Mouse (Mus musculus): ENCODE results near the gene Trim3. TPM values are rescaled to one million over a fixed set of nuclear protein-coding genes. Genes with fewer than 3 reads are reported as not detected.

Trim3 gene
- 64.4 and 74.5 TPM in 2 replicates for polyA plus RNA-seq (2016; fragmentation: Nextera tagmentation; extraction: Ambion mirVana)

GRCm38 (mm10) chr7:105633127-105633800 is at the start of gene Trim3:
Trim3 (minus strand) TSS chr7:105633571.
- Histone ChIP-seq H3K4me2 (replicated peaks) (peak within 1 kb of the TSS; percentile 77), H3K9me3 (no peaks in the 10 kb centered on the region), H3K27ac (peak within 1 kb of the TSS; percentile 64), H3K27me3 (replicated peaks) (no peaks in the 10 kb centered on the region), H3K4me1 (peaks cover 36% of the 10 kb centered on the region), H3K36me3 (peaks cover 24% of the 10 kb centered on the region), H3K9ac (peak within 1 kb of the TSS; percentile 86), H3K4me3 (peak within 1 kb of the TSS; percentile 77)
- ATAC-seq (ENCODE audit: low FRiP score, low read depth), result peak; percentile 86
- under 1% methylated on average over 58 of the region's 71 CpGs for WGBS

- 0 out of 2 replicates have a peak within 1 kb of the TSS, but pooled peaks have one; percentile 18 for H3K9ac ChIP-seq
- H3K4me1 ChIP-seq, result peaks cover 10% of the 10 kb centered on the region
- no peaks in the 10 kb centered on the region for H3K9me3 ChIP-seq
- 4% methylated on average over 17 of the region's 17 CpGs for WGBS
- no peak within 1 kb of the TSS for H3K27ac ChIP-seq
- H3K4me3 ChIP-seq, result peak within 1 kb of the TSS; percentile 28
- no peaks in the 10 kb centered on the region for H3K36me3 ChIP-seq
- H3K4me2 ChIP-seq (replicated peaks), result peak within 1 kb of the TSS; percentile 72
- ATAC-seq (ENCODE audit: low FRiP score, low read depth), result peak; percentile 95
- H3K27me3 ChIP-seq (replicated peaks), result no peaks in the 10 kb centered on the region
These were observed 17.5 kb upstream of the Trim3 start, which contains the start of gene Dnhd1 for GRCm38 (mm10) chr7:105650639-105651435. Dnhd1 (plus strand) TSS chr7:105650827.

GRCm38 (mm10) chr7:105641936-105642335 is 8.6 kb upstream of the Trim3 start:
- no peak for ATAC-seq (ENCODE audit: low FRiP score, low read depth)
- WGBS, result 49% methylated on average over 3 of the region's 3 CpGs
- H3K9me3 ChIP-seq, result no peaks in the 10 kb centered on the region
- no peak overlapping the region for H3K4me3 ChIP-seq
- no peak overlapping the region for H3K27ac ChIP-seq
- no peaks in the 10 kb centered on the region for H3K27me3 ChIP-seq (replicated peaks)
- peaks cover 20% of the 10 kb centered on the region for H3K36me3 ChIP-seq
- H3K4me2 ChIP-seq (replicated peaks), result peak overlapping the region; percentile 77
- H3K9ac ChIP-seq, result no peak overlapping the region
- peaks cover 22% of the 10 kb centered on the region for H3K4me1 ChIP-seq

- WGBS, result under 1% methylated on average over 18 of the region's 18 CpGs
- Histone ChIP-seq H3K4me3 (peak overlapping the region; percentile 61), H3K4me1 (peaks cover 22% of the 10 kb centered on the region), H3K9ac (peak overlapping the region; percentile 72), H3K27me3 (replicated peaks) (no peaks in the 10 kb centered on the region), H3K4me2 (replicated peaks) (peak overlapping the region; percentile 77), H3K9me3 (no peaks in the 10 kb centered on the region), H3K27ac (peak overlapping the region; percentile 17; the same call in 1 of the 2 replicates), H3K36me3 (peaks cover 30% of the 10 kb centered on the region)
- no peak for ATAC-seq (ENCODE audit: low FRiP score, low read depth)
These were observed 7.5 kb upstream of the Trim3 start for GRCm38 (mm10) chr7:105640894-105641255.

GRCm38 (mm10) chr7:105640233-105640893 is 7.0 kb upstream of the Trim3 start, which contains the start of the genes Arfip2 and Gm45799:
Arfip2 (minus strand) TSS chr7:105640416.
Gm45799 (plus strand) TSS chr7:105640552.
- peak; percentile 97 for ATAC-seq (ENCODE audit: low FRiP score, low read depth)
- no peaks in the 10 kb centered on the region for H3K27me3 ChIP-seq (replicated peaks)
- peaks cover 22% of the 10 kb centered on the region for H3K4me1 ChIP-seq
- peak within 1 kb of the TSS; percentile 72 for H3K9ac ChIP-seq
- peak within 1 kb of the TSS; percentile 61 for H3K4me3 ChIP-seq
- H3K36me3 ChIP-seq, result peaks cover 33% of the 10 kb centered on the region
- H3K27ac ChIP-seq, result peak within 1 kb of the TSS; percentile 17; the same call in 1 of the 2 replicates
- no peaks in the 10 kb centered on the region for H3K9me3 ChIP-seq
- whole genome bisulfite sequencing, result under 1% methylated on average over 45 of the region's 45 CpGs
- peak within 1 kb of the TSS; percentile 77 for H3K4me2 ChIP-seq (replicated peaks)

- Histone ChIP-seq H3K36me3 (peaks cover 33% of the 10 kb centered on the region), H3K4me2 (replicated peaks) (peak within 1 kb of the TSS; percentile 77), H3K9ac (peak within 1 kb of the TSS; percentile 72), H3K4me3 (peak within 1 kb of the TSS; percentile 61), H3K4me1 (peaks cover 24% of the 10 kb centered on the region), H3K27ac (peak within 1 kb of the TSS; percentile 17; the same call in 1 of the 2 replicates), H3K9me3 (no peaks in the 10 kb centered on the region), H3K27me3 (replicated peaks) (no peaks in the 10 kb centered on the region)
- no peak for ATAC-seq (ENCODE audit: low FRiP score, low read depth)
- 0% methylated on average over 2 of the region's 2 CpGs for WGBS
These were observed 6.4 kb upstream of the Trim3 start, which contains the start of gene Timm10b for GRCm38 (mm10) chr7:105639756-105640155. Timm10b (plus strand) TSS chr7:105640056.

- no peaks in the 10 kb centered on the region for H3K9me3 ChIP-seq
- ATAC-seq (ENCODE audit: low FRiP score, low read depth), result no peak
- peaks cover 33% of the 10 kb centered on the region for H3K36me3 ChIP-seq
- 79% methylated on average over 9 of the region's 9 CpGs for WGBS
- H3K27me3 ChIP-seq (replicated peaks), result no peaks in the 10 kb centered on the region
- H3K4me2 ChIP-seq (replicated peaks), result peak overlapping the region; percentile 77
- peak overlapping the region; percentile 62 for H3K9ac ChIP-seq
- peak overlapping the region; percentile 61 for H3K4me3 ChIP-seq
- peaks cover 29% of the 10 kb centered on the region for H3K4me1 ChIP-seq
- H3K27ac ChIP-seq, result no peak overlapping the region
These were observed 5.9 kb upstream of the Trim3 start for GRCm38 (mm10) chr7:105639304-105639703.

- 95% methylated on average over 6 of the region's 6 CpGs for WGBS
- ATAC-seq (ENCODE audit: low FRiP score, low read depth), result no peak
- Histone ChIP-seq H3K9me3 (no peaks in the 10 kb centered on the region), H3K27ac (no peak overlapping the region), H3K4me3 (no peak overlapping the region), H3K27me3 (replicated peaks) (no peaks in the 10 kb centered on the region), H3K4me2 (replicated peaks) (peak overlapping the region; percentile 77; the same call in 1 of the 2 replicates), H3K9ac (no peak overlapping the region), H3K4me1 (peaks cover 34% of the 10 kb centered on the region), H3K36me3 (peaks cover 30% of the 10 kb centered on the region)
These were observed 5.4 kb upstream of the Trim3 start for GRCm38 (mm10) chr7:105638776-105639175.

- Histone ChIP-seq H3K36me3 (peaks cover 24% of the 10 kb centered on the region), H3K9ac (no peak overlapping the region), H3K4me2 (replicated peaks) (no peak overlapping the region), H3K27ac (no peak overlapping the region), H3K4me3 (no peak overlapping the region), H3K4me1 (peaks cover 36% of the 10 kb centered on the region), H3K27me3 (replicated peaks) (no peaks in the 10 kb centered on the region), H3K9me3 (no peaks in the 10 kb centered on the region)
- no peak for ATAC-seq (ENCODE audit: low FRiP score, low read depth)
- 100% methylated on average over 2 of the region's 2 CpGs for WGBS
These were observed 2.4 kb upstream of the Trim3 start for GRCm38 (mm10) chr7:105635726-105636125.

GRCm38 (mm10) chr7:105634272-105634920 is 1.0 kb upstream of the Trim3 start:
- 49% methylated on average over 9 of the region's 9 CpGs for WGBS
- Histone ChIP-seq H3K36me3 (peaks cover 24% of the 10 kb centered on the region), H3K9ac (peak overlapping the region; percentile 86; the same call in 1 of the 2 replicates), H3K4me3 (no peak overlapping the region; the same call in 1 of the 2 replicates), H3K4me1 (peaks cover 33% of the 10 kb centered on the region), H3K9me3 (no peaks in the 10 kb centered on the region), H3K4me2 (replicated peaks) (peak overlapping the region; percentile 77), H3K27me3 (replicated peaks) (no peaks in the 10 kb centered on the region), H3K27ac (peak overlapping the region; percentile 4; the same call in 1 of the 2 replicates)
- no peak for ATAC-seq (ENCODE audit: low FRiP score, low read depth)

- 6% methylated on average over 10 of the region's 10 CpGs for WGBS
- Histone ChIP-seq H3K4me2 (replicated peaks) (peak overlapping the region; percentile 77), H3K9me3 (no peaks in the 10 kb centered on the region), H3K4me3 (peak overlapping the region; percentile 77), H3K9ac (peak overlapping the region; percentile 86), H3K27me3 (replicated peaks) (no peaks in the 10 kb centered on the region), H3K36me3 (peaks cover 24% of the 10 kb centered on the region), H3K27ac (peak overlapping the region; percentile 64; the same call in 1 of the 2 replicates), H3K4me1 (peaks cover 32% of the 10 kb centered on the region)
- ATAC-seq (ENCODE audit: low FRiP score, low read depth), result no peak; the same call in 1 of the 2 replicates
These were observed 397 bp upstream of the Trim3 start for GRCm38 (mm10) chr7:105633801-105634135.

Measured in neural tube, embryonic 12.5 days (tissue).